Mouse (Mus musculus) midbrain, embryonic 16.5 days (tissue): Measurements from ENCODE around the gene Wasf3. TPM values are rescaled to one million over a fixed set of nuclear protein-coding genes. Genes with fewer than 3 reads are reported as not detected.

ENCODE experiments used
- ATAC-seq: fragments of 200-750 bp; cut with Nextera tagmentation; 2 replicates; pipeline ENCODE4 v1.8.0; 2017; ENCODE audit warnings: moderate TSS enrichment
- H3K27ac ChIP-seq: fragments of 300-500 bp; sonication (generic); 2 replicates; pipeline ENCODE4 v1.5.1; 2014; ENCODE audit warnings: mild to moderate bottlenecking, low read length, mixed read lengths
- H3K27me3 ChIP-seq: fragments of 300-500 bp; sonication (generic); 2 replicates; pipeline ENCODE4 v1.6.1; 2014; ENCODE audit warnings: low read depth, low read length, mixed read lengths; ENCODE audit not compliant: control insufficient read depth, insufficient read depth
- H3K36me3 ChIP-seq: fragments of 300-500 bp; sonication (generic); 2 replicates; pipeline ENCODE4 v1.6.1; 2014; ENCODE audit warnings: mild to moderate bottlenecking, low read length, moderate library complexity, mixed read lengths; ENCODE audit not compliant: control insufficient read depth, insufficient read depth
- H3K4me1 ChIP-seq: fragments of 300-500 bp; sonication (generic); 2 replicates; pipeline ENCODE4 v1.6.1; 2014; ENCODE audit warnings: mild to moderate bottlenecking, low read length, mixed read lengths; ENCODE audit not compliant: control insufficient read depth, insufficient read depth
- H3K4me2 ChIP-seq: fragments of 300-500 bp; sonication (generic); 2 replicates; pipeline ENCODE4 v1.6.1; 2014; ENCODE audit warnings: mild to moderate bottlenecking, low read length, mixed read lengths
- H3K4me3 ChIP-seq: fragments of 300-500 bp; sonication (generic); 2 replicates; pipeline ENCODE4 v1.5.1; 2014; ENCODE audit warnings: low read depth, mild to moderate bottlenecking, low read length, moderate library complexity, mixed read lengths
- H3K9ac ChIP-seq: fragments of 300-500 bp; sonication (generic); 2 replicates; pipeline ENCODE4 v1.6.1; 2014; ENCODE audit warnings: low read depth, low read length, mixed read lengths
- H3K9me3 ChIP-seq: fragments of 300-500 bp; sonication (generic); replicated peaks from 2 replicates; pipeline ENCODE4 v1.6.1; 2014; ENCODE audit warnings: mild to moderate bottlenecking, low read length, mixed read lengths; ENCODE audit not compliant: control insufficient read depth, poor library complexity, severe bottlenecking
- WGBS: fragments of 180-500 bp; shearing (Covaris S2); extraction: QIAGEN DNeasy Blood & Tissue Kit; methylation state at CpG from one replicate; pipeline ENCODE4 v1.1.7; 2014; 5-methylcytosine and 5-hydroxymethylcytosine counted together
- polyA plus RNA-seq: library from polyadenylated mRNA; unstranded; fragments of >200 nt; fragmentation: Nextera tagmentation; extraction: Ambion mirVana; gene quantifications from 2 replicates; pipeline ENCODE4 v1.2.1, GENCODE M21; 2015

Wasf3 gene
- polyA plus RNA-seq, result 21.0 and 21.4 TPM in 2 replicates

DNA sequence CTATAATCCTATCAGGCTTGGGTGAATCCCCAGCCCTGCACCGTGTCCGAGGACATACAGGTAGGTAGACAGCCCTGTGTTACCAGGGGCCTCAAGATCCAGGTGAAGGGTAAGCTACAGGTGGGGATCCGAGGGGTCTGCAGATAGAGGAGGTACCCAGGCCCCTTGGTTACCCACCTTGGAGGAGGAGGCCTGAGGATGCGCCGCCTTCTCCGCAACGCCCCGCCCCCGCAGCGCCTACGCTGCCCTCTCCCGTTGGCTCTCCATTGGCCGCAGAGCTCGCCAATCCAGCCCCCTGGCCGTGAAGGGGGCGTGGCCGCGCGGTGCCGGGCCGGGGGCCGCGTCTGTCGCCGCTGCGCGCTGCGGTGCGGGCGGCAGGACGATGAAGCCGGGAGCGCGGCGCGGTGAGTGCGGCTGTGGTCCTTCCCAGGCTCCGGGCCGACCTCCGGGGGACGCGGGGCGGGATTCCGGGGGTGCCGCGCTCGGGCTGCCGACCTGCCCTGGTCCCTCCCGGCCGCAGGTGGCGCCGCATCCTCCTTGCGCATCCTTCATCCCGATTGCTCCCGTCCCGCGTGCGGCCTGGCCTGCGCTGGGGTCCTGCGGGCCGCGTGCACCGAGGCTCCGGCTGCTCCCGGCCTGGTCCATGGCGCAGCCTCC lies at the start of gene Wasf3:
Gene Wasf3 (plus strand): TSS at position 51 of the 657 bp plus-strand sequence.
- Histone ChIP-seq H3K27ac (peak within 1 kb of the TSS; percentile 77), H3K36me3 (no peaks in the 10 kb centered on the region), H3K9ac (peak within 1 kb of the TSS; percentile 83), H3K9me3 (no peaks in the 10 kb centered on the region), H3K4me3 (peak within 1 kb of the TSS; percentile 83), H3K4me2 (peak within 1 kb of the TSS; percentile 90), H3K4me1 (peaks cover 10% of the 10 kb centered on the region; the same call in 1 of the 2 replicates), H3K27me3 (no peaks in the 10 kb centered on the region)
- WGBS, result under 1% methylated on average over 55 of the region's 66 CpGs
- peak; percentile 98 for ATAC-seq

DNA sequence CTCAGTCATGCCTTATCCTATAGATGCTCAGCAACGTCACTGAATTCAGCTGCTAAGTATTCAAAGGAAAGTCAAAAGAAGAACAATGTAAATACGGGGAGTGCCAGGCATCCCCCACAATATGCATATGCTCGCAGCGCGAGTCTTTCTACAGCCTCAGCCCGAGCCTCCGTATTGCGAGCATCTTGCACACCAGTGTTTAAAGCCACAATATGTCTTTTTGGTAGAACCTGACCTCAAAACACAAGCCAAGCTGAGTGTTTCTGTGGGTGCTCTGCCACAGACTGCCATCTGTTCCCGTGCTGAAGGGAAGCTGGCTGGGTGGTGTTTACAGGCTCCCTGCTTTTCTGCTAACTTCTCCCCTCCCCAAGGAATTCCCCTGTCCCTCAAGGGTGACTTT lies 46.7 kb upstream of the Wasf3 start:
- WGBS, result 53% methylated on average over 9 of the region's 9 CpGs
- Histone ChIP-seq H3K36me3 (no peaks in the 10 kb centered on the region), H3K4me1 (no peaks in the 10 kb centered on the region), H3K4me3 (no peak overlapping the region), H3K4me2 (no peak overlapping the region), H3K9ac (no peak overlapping the region), H3K27ac (no peak overlapping the region), H3K27me3 (no peaks in the 10 kb centered on the region), H3K9me3 (no peaks in the 10 kb centered on the region)
- ATAC-seq, result no peak

DNA sequence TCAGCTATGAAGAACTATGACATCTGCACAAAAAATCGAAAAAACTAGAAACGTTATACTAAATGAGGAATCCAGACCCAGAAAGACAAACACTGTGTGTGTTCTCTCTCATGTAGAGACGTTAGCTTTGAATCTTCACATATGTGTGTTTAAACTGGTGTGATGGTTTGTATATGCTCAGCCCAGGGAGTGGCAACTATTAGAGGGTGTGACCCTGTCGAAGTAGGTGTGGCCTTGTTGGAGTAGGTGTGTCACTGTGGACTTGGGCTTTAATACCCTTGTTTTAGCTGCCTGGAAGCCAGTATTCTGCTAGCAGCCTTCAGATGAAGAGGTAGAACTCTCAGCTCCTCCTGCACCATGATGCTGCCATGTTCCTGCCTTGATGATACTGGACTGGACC lies 44.7 kb upstream of the Wasf3 start:
- H3K27ac ChIP-seq, result no peak overlapping the region
- no peaks in the 10 kb centered on the region for H3K27me3 ChIP-seq
- no peak overlapping the region for H3K4me2 ChIP-seq
- H3K4me3 ChIP-seq, result no peak overlapping the region
- H3K4me1 ChIP-seq, result no peaks in the 10 kb centered on the region
- no peak overlapping the region for H3K9ac ChIP-seq
- ATAC-seq, result no peak
- no peaks in the 10 kb centered on the region for H3K9me3 ChIP-seq
- H3K36me3 ChIP-seq, result no peaks in the 10 kb centered on the region
- 85% methylated on average over 4 of the region's 4 CpGs for WGBS

DNA sequence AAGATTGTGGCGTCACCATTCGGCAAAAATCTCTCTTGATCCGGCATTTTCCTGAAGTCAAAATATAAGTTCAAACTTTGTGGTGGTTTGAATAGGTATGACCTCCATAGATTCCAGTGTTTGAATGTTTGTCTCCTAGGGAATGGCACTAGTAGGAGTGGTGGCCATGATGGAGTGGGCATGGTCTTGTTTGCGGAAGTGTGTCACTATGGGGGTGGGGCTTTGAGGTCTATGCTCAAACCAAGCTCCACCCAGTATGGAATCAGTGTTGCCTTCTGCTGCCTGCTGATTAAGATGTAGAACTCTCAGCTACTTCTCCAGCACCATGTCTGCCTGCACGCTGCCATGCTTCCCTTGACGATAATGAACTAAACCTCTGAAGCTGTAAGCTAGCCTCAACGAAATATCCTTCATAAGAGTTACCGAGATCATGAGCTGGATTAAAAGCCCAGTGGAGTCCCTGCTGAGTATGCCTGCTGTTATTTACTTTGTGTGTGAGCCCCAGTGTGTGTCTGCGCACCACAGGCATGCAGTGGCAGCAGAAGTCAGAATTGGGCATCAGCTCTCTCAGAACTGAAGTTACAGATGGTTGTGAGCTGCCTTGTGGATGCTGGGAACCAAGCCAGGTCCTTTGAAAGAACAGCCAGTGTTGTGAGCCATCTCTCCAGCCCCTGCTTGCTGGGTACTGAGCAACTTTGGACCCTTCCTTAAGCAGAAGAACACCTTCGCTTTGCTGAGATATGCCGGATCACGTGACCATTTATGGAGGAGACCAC lies 39.7 kb upstream of the Wasf3 start:
- Histone ChIP-seq H3K27me3 (no peaks in the 10 kb centered on the region), H3K9ac (no peak overlapping the region), H3K27ac (no peak overlapping the region), H3K4me3 (no peak overlapping the region), H3K4me1 (no peaks in the 10 kb centered on the region), H3K9me3 (no peaks in the 10 kb centered on the region), H3K4me2 (no peak overlapping the region), H3K36me3 (no peaks in the 10 kb centered on the region)
- WGBS, result 88% methylated on average over 12 of the region's 12 CpGs
- no peak for ATAC-seq

DNA sequence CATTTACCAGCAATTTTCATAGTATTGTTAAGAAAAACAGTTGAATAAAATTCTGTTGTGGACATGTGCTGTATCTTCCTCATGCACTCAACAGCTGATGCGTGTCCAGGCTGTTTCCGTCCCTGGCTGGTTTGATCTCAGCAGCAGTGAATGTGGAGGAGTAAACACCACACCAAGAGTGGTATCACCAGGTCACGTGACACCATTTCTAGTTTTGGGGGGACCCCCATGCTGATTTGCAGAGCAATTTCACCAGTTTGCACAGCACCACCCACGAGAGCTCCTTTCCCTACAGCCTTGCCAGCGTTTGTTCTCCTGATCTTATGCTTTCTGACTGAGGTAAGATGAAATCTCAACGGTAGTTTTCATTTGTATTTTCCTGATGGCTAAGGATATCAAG lies 37.7 kb upstream of the Wasf3 start:
- no peak overlapping the region for H3K27ac ChIP-seq
- no peaks in the 10 kb centered on the region for H3K4me1 ChIP-seq
- no peaks in the 10 kb centered on the region for H3K27me3 ChIP-seq
- no peak overlapping the region for H3K9ac ChIP-seq
- H3K36me3 ChIP-seq, result no peaks in the 10 kb centered on the region
- no peak overlapping the region for H3K4me3 ChIP-seq
- no peak overlapping the region for H3K4me2 ChIP-seq
- WGBS, result 87% methylated on average over 6 of the region's 6 CpGs
- no peak for ATAC-seq
- no peaks in the 10 kb centered on the region for H3K9me3 ChIP-seq

DNA sequence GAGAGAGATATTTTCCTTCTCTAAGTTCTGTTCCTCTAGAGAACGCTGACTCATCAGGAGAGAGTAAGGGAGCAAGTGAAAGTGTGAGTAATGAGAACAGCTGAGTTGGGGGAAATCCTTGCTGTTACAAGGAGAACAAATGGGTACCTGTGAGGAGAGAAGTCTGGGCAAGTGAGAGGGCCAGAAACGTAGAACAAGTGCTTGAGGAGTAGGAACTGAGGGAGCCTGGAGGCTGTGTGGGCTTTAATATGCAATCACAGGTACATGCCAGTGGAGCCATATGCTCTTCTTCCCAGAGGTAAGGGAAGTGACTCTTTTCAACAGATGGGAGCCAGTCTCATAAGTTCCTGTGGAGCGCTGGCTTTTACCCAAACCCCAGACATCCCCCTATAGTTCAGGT lies 35.6 kb upstream of the Wasf3 start:
- ATAC-seq, result no peak

DNA sequence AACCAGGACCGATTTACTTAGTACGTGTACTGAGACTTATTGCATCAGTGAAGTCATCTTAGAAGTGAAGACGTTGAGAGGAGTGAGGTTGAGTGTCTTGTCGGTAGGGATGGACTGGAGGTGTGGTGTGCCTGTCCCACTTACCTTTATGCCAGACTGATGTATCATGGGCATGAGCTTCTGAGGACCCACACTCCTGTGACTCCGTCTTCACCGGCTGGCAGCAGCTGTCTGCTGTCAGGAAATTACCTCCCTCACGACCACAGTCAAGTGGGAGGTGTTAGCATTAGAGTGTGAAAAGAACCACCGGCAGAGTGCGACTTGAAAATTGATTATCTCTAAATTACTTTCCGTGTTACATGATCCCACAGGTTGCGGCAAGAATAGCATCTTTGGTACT lies 34.0 kb upstream of the Wasf3 start:
- Histone ChIP-seq H3K4me3 (no peak overlapping the region), H3K4me1 (no peaks in the 10 kb centered on the region), H3K9ac (no peak overlapping the region), H3K27me3 (no peaks in the 10 kb centered on the region), H3K9me3 (no peaks in the 10 kb centered on the region), H3K27ac (no peak overlapping the region), H3K36me3 (no peaks in the 10 kb centered on the region), H3K4me2 (no peak overlapping the region)
- 85% methylated on average over 11 of the region's 11 CpGs for WGBS
- no peak for ATAC-seq

More for the DNA sequence above, 35.6 kb upstream of the Wasf3 start:
- Histone ChIP-seq H3K27me3 (no peaks in the 10 kb centered on the region), H3K4me1 (no peaks in the 10 kb centered on the region), H3K27ac (no peak overlapping the region), H3K4me3 (no peak overlapping the region), H3K9ac (no peak overlapping the region), H3K9me3 (no peaks in the 10 kb centered on the region), H3K4me2 (no peak overlapping the region), H3K36me3 (no peaks in the 10 kb centered on the region)
- 80% methylated on average over 3 of the region's 3 CpGs for WGBS

DNA sequence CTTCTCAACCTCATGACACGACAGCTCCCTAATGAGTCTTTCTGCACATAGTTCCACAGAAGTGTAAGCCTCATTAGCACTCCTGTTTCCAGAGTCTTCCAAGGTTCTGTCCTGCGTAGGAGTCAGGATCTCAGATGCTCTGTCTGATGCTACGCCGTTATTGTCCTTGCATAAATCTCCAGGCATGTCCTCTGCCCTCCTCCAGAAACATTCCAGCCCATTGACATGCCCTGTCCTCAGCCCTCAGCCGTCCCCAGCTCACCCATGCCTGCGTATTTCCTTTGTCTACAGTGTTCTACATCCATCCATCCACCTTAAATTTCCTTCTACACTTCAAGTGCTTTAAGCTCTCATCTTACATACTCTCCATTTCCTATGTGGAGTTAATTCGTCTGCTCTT lies 32.8 kb upstream of the Wasf3 start:
- H3K4me3 ChIP-seq, result no peak overlapping the region
- no peaks in the 10 kb centered on the region for H3K4me1 ChIP-seq
- ATAC-seq, result no peak
- H3K9me3 ChIP-seq, result no peaks in the 10 kb centered on the region
- no peak overlapping the region for H3K27ac ChIP-seq
- no peak overlapping the region for H3K9ac ChIP-seq
- no peaks in the 10 kb centered on the region for H3K36me3 ChIP-seq
- no peak overlapping the region for H3K4me2 ChIP-seq
- H3K27me3 ChIP-seq, result no peaks in the 10 kb centered on the region
- 89% methylated on average over 7 of the region's 7 CpGs for WGBS

DNA sequence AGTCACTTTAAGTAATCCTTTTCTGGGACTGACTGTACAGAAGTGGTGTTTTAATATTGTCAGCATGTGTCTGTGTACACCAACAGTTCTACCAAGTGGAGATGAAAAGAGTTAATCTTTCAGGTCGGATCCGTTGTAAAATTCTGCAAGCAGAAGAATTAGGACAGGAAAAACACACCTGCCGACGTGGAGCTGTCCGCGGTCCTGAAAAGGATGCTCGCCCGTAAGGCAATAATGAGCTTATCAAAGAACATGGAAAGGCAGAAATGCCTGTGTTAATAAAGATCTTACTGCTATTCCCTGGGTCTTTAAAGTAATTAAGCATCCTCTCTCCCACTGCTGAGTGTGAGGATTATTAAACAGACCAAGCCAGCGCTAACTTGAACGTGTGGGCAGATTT lies 24.4 kb upstream of the Wasf3 start:
- peak overlapping the region; percentile 31 for H3K4me2 ChIP-seq
- no peaks in the 10 kb centered on the region for H3K9me3 ChIP-seq
- ATAC-seq, result no peak
- no peak overlapping the region for H3K9ac ChIP-seq
- no peak overlapping the region for H3K4me3 ChIP-seq
- no peak overlapping the region for H3K27ac ChIP-seq
- H3K4me1 ChIP-seq, result no peaks in the 10 kb centered on the region
- 27% methylated on average over 10 of the region's 10 CpGs for WGBS
- H3K36me3 ChIP-seq, result no peaks in the 10 kb centered on the region
- no peaks in the 10 kb centered on the region for H3K27me3 ChIP-seq
